Mouse (Mus musculus): Measurements from ENCODE around the gene Sntg2. TPM values are rescaled to one million over a fixed set of nuclear protein-coding genes. Genes with fewer than 3 reads are reported as not detected.

Sntg2 gene
- polyA plus RNA-seq, 1 experiment = not detected

- H3K4me2 ChIP-seq (ENCODE audit: low read depth) = no peak overlapping the region
- no peaks in the 10 kb centered on the region for H3K36me3 ChIP-seq (ENCODE audit: control insufficient read depth, insufficient read depth)
- no peak overlapping the region for H3ac ChIP-seq (ENCODE audit: control insufficient read depth, insufficient read length)
- H3K4me3 ChIP-seq = no peak overlapping the region
- no peaks in the 10 kb centered on the region for H3K79me2 ChIP-seq (ENCODE audit: control insufficient read depth, insufficient read depth)
- no peak for TF ChIP-seq USF1 (IDR thresholded peaks at IDR 0.05; ENCODE audit: low read depth)
- H3K27me3 ChIP-seq (ENCODE audit: control insufficient read depth, insufficient read depth, insufficient read length) = no peaks in the 10 kb centered on the region
Measured at GRCm38 (mm10) chr12:30313021-30313420, 60.2 kb downstream of the Sntg2 start.

GRCm38 (mm10) chr12:30308197-30308939 is 64.8 kb downstream of the Sntg2 start:
- Histone ChIP-seq H3K36me3 (ENCODE audit: control insufficient read depth, insufficient read depth) (no peaks in the 10 kb centered on the region), H3K27me3 (ENCODE audit: control insufficient read depth, insufficient read depth, insufficient read length) (no peaks in the 10 kb centered on the region), H3K4me2 (ENCODE audit: low read depth) (no peak overlapping the region), H3K4me3 (no peak overlapping the region), H3ac (ENCODE audit: control insufficient read depth, insufficient read length) (no peak overlapping the region), H3K79me2 (ENCODE audit: control insufficient read depth, insufficient read depth) (no peaks in the 10 kb centered on the region)
- TF ChIP-seq MYOD1 (IDR thresholded peaks at IDR 0.05; ENCODE audit: control insufficient read depth in 1 of 3, insufficient read length in 2 of 3, low read depth in 2 of 3) = no peak
- no peak for TF ChIP-seq POLR2AphosphoS2 (IDR thresholded peaks at IDR 0.05; ENCODE audit: insufficient read length, low read depth)
- TF ChIP-seq TCF12 (IDR thresholded peaks at IDR 0.05; ENCODE audit: insufficient read depth, poor library complexity, severe bottlenecking) = no peak

- Histone ChIP-seq H3K79me2 (ENCODE audit: control insufficient read depth, insufficient read depth) (no peaks in the 10 kb centered on the region), H3K36me3 (ENCODE audit: control insufficient read depth, insufficient read depth) (no peaks in the 10 kb centered on the region), H3K27me3 (ENCODE audit: control insufficient read depth, insufficient read depth, insufficient read length) (no peaks in the 10 kb centered on the region), H3ac (ENCODE audit: control insufficient read depth, insufficient read length) (no peak overlapping the region), H3K4me3 (no peak overlapping the region), H3K4me2 (ENCODE audit: low read depth) (no peak overlapping the region)
- TF ChIP-seq SRF (IDR thresholded peaks at IDR 0.05; ENCODE audit: control insufficient read depth, insufficient read length, low read depth) = no peak
- no peak for TF ChIP-seq MYOG (IDR thresholded peaks at IDR 0.05; ENCODE audit: control insufficient read depth in 1 of 3, insufficient read depth in 1 of 3, insufficient read length in 2 of 3, low read depth in 2 of 3)
- no peak for TF ChIP-seq MYOD1 (IDR thresholded peaks at IDR 0.05; ENCODE audit: control insufficient read depth in 1 of 3, insufficient read length in 2 of 3, low read depth in 2 of 3)
- no peak for TF ChIP-seq REST (IDR thresholded peaks at IDR 0.05; ENCODE audit: insufficient read depth, insufficient read length)
- TF ChIP-seq USF1 (IDR thresholded peaks at IDR 0.05; ENCODE audit: low read depth) = no peak
Measured at GRCm38 (mm10) chr12:30292724-30293560, 80.2 kb downstream of the Sntg2 start.

- Histone ChIP-seq H3K79me2 (ENCODE audit: control insufficient read depth, insufficient read depth) (no peaks in the 10 kb centered on the region), H3K4me3 (no peak overlapping the region), H3K36me3 (ENCODE audit: control insufficient read depth, insufficient read depth) (no peaks in the 10 kb centered on the region), H3K27me3 (ENCODE audit: control insufficient read depth, insufficient read depth, insufficient read length) (no peaks in the 10 kb centered on the region), H3K4me2 (ENCODE audit: low read depth) (no peak overlapping the region), H3ac (ENCODE audit: control insufficient read depth, insufficient read length) (no peak overlapping the region)
- TF ChIP-seq POLR2A (IDR thresholded peaks at IDR 0.05; ENCODE audit: insufficient read length, low read depth) (no peak), CEBPB (IDR thresholded peaks at IDR 0.05; ENCODE audit: insufficient read depth, poor library complexity, severe bottlenecking) (no peak), REST (IDR thresholded peaks at IDR 0.05; ENCODE audit: insufficient read depth, insufficient read length) (no peak), MAX (IDR thresholded peaks at IDR 0.05; ENCODE audit: low read depth) (no peak), MYOG (IDR thresholded peaks at IDR 0.05; ENCODE audit: control insufficient read depth in 1 of 3, insufficient read depth in 1 of 3, insufficient read length in 2 of 3, low read depth in 2 of 3) (no peak), TCF3 (IDR thresholded peaks at IDR 0.05; ENCODE audit: insufficient read length, low read depth) (no peak), MYOD1 (IDR thresholded peaks at IDR 0.05; ENCODE audit: control insufficient read depth in 1 of 3, insufficient read length in 2 of 3, low read depth in 2 of 3) (no peak)
Measured at GRCm38 (mm10) chr12:30286888-30287573, 86.1 kb downstream of the Sntg2 start.

GRCm38 (mm10) chr12:30283741-30284140 is 89.4 kb downstream of the Sntg2 start:
- H3K4me3 ChIP-seq = no peak overlapping the region
- no peak overlapping the region for H3K4me2 ChIP-seq (ENCODE audit: low read depth)
- H3K27me3 ChIP-seq (ENCODE audit: control insufficient read depth, insufficient read depth, insufficient read length) = no peaks in the 10 kb centered on the region
- no peak overlapping the region for H3ac ChIP-seq (ENCODE audit: control insufficient read depth, insufficient read length)
- H3K79me2 ChIP-seq (ENCODE audit: control insufficient read depth, insufficient read depth) = no peaks in the 10 kb centered on the region
- no peaks in the 10 kb centered on the region for H3K36me3 ChIP-seq (ENCODE audit: control insufficient read depth, insufficient read depth)
- TF ChIP-seq MAX (IDR thresholded peaks at IDR 0.05; ENCODE audit: low read depth) (no peak), MYOD1 (IDR thresholded peaks at IDR 0.05; ENCODE audit: control insufficient read depth in 1 of 3, insufficient read length in 2 of 3, low read depth in 2 of 3) (no peak), TCF3 (IDR thresholded peaks at IDR 0.05; ENCODE audit: insufficient read length, low read depth) (no peak), TCF12 (IDR thresholded peaks at IDR 0.05; ENCODE audit: insufficient read depth, poor library complexity, severe bottlenecking) (no peak), SRF (IDR thresholded peaks at IDR 0.05; ENCODE audit: control insufficient read depth, insufficient read length, low read depth) (no peak), REST (IDR thresholded peaks at IDR 0.05; ENCODE audit: insufficient read depth, insufficient read length) (no peak), POLR2AphosphoS2 (IDR thresholded peaks at IDR 0.05; ENCODE audit: insufficient read length, low read depth) (no peak), POLR2A (IDR thresholded peaks at IDR 0.05; ENCODE audit: insufficient read length, low read depth) (no peak), USF1 (IDR thresholded peaks at IDR 0.05; ENCODE audit: low read depth) (no peak), MYOG (IDR thresholded peaks at IDR 0.05; ENCODE audit: control insufficient read depth in 1 of 3, insufficient read depth in 1 of 3, insufficient read length in 2 of 3, low read depth in 2 of 3) (no peak), E2F4 (IDR thresholded peaks at IDR 0.05; ENCODE audit: insufficient read depth) (no peak), CEBPB (IDR thresholded peaks at IDR 0.05; ENCODE audit: insufficient read depth, poor library complexity, severe bottlenecking) (no peak)

Data from myocyte (in vitro differentiated cells).